Mouse (Mus musculus) frontal cortex, adult (tissue): Measurements from ENCODE around the gene Rxylt1.
A peak's percentile ranks its signal among the peaks of the same experiment; 100 is the strongest.

Experiments used
- ATAC-seq: cut with Nextera tagmentation; 2 replicates; pipeline ENCODE4 v1.9.2; 2017; ENCODE audit warnings: mild to moderate bottlenecking, moderate library complexity, mixed read lengths; ENCODE audit not compliant: low TSS enrichment

The Rxylt1 gene

GRCm38 (mm10) chr10:122096980-122097844 is at the start of gene Rxylt1:
TSS of gene Rxylt1 (minus strand) at chr10:122097371.
- peak; percentile 95 for ATAC-seq

- no peak for ATAC-seq
Observed at GRCm38 (mm10) chr10:122121290-122121970, 24.3 kb upstream of the Rxylt1 start.

GRCm38 (mm10) chr10:122120500-122121289 is 23.5 kb upstream of the Rxylt1 start:
- no peak for ATAC-seq

GRCm38 (mm10) chr10:122119451-122119850 is 22.3 kb upstream of the Rxylt1 start:
- ATAC-seq: no peak

GRCm38 (mm10) chr10:122116636-122117035 is 19.5 kb upstream of the Rxylt1 start:
- no peak for ATAC-seq

GRCm38 (mm10) chr10:122106633-122107028 is 9.5 kb upstream of the Rxylt1 start:
- no peak for ATAC-seq

- no peak for ATAC-seq
Observed at GRCm38 (mm10) chr10:122105889-122106632, 8.9 kb upstream of the Rxylt1 start.

- ATAC-seq: peak; percentile 91
Observed at GRCm38 (mm10) chr10:122105407-122105806, 8.2 kb upstream of the Rxylt1 start.

GRCm38 (mm10) chr10:122102675-122103074 is 5.5 kb upstream of the Rxylt1 start:
- ATAC-seq: no peak

GRCm38 (mm10) chr10:122096462-122096979 is 650 bp downstream of the Rxylt1 start:
- ATAC-seq: peak; percentile 66

- no peak for ATAC-seq
Observed at GRCm38 (mm10) chr10:122090472-122090871, 6.7 kb downstream of the Rxylt1 start.

- no peak for ATAC-seq
Observed at GRCm38 (mm10) chr10:122081352-122081751, 15.8 kb downstream of the Rxylt1 start.

GRCm38 (mm10) chr10:122069153-122069552 is 28.0 kb downstream of the Rxylt1 start:
- peak; percentile 78 for ATAC-seq

GRCm38 (mm10) chr10:122055826-122056225 is 41.3 kb downstream of the Rxylt1 start:
- no peak for ATAC-seq

GRCm38 (mm10) chr10:122054535-122054934 is 42.6 kb downstream of the Rxylt1 start:
- ATAC-seq: peak; percentile 67

GRCm38 (mm10) chr10:122051831-122052230 is 45.3 kb downstream of the Rxylt1 start:
- peak; percentile 66 for ATAC-seq

- ATAC-seq: peak; percentile 79
Observed at GRCm38 (mm10) chr10:122047727-122048365, 49.3 kb downstream of the Rxylt1 start.

- ATAC-seq: peak; percentile 88
Observed at GRCm38 (mm10) chr10:122046904-122047726, 50.1 kb downstream of the Rxylt1 start, which contains the start of gene Srgap1. TSS of gene Srgap1 (minus strand) at chr10:122047315.

GRCm38 (mm10) chr10:122046511-122046903 is 50.7 kb downstream of the Rxylt1 start:
- ATAC-seq: no peak

GRCm38 (mm10) chr10:122045946-122046345 is 51.2 kb downstream of the Rxylt1 start:
- ATAC-seq: no peak
